Mouse (Mus musculus): ENCODE data around the gene Zkscan3.

GRCm38 (mm10) chr13:21402287-21402846, at the start of gene Zkscan3:
- peak; percentile 63 for TF ChIP-seq POLR2A (IDR thresholded peaks at IDR 0.05; ENCODE audit: extremely low read depth, insufficient read depth, low read length)
- no peak for TF ChIP-seq CTCF (IDR thresholded peaks at IDR 0.05; ENCODE audit: low read depth, low read length)
